Mouse (Mus musculus) embryo, embryonic 11.5 days (tissue): ENCODE data around the gene Cdkn3.
A peak's percentile ranks its signal among the peaks of the same experiment; 100 is the strongest.
"Not testable (repeated sequence)": the region's sequence is repeated elsewhere in the genome, so short reads cannot be mapped to it uniquely, and the experiment has no call there.

Experiments
- DNase-seq: peaks from one replicate; pipeline ENCODE4 v3.0.0-alpha.2; 2012; ENCODE audit warnings: low read depth, low spot score

Gene Cdkn3

DNA sequence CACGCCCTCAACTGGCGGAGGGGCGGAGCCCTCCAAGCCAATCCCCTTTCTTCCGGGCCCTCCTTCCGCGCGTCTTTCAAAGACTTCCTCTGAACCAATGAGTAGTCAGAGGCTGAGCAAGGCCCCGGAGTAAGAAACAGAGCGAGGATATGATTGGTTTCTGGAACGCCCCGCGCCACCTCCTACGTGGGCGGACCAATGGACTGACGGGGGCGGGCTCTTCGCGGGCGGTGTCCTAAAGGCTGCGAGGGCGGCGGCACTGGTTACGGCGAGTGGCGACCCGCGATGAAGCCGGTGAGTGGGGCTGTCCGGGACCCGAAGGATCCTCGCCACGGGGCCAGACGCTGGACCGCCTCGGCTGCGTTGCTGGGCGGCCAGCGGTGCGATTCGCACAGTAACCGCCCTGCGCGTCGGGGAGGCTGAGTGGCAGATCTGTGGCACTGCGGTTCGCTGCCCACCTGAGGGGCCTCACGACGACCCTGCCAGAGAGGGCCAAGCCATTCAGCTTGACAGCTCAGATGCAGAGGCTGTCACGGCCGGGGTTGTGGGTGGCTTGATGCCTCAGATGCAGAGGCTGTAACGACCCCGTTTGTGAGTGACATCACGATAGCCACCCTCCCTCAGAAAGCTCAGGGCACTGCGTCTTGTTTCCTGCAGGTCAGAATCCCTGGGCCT, at the start of gene Cdkn3:
Gene Cdkn3 (plus strand): TSS at position 187 of the 675 bp plus-strand sequence.
- DNase-seq, result peak; percentile 87

DNA sequence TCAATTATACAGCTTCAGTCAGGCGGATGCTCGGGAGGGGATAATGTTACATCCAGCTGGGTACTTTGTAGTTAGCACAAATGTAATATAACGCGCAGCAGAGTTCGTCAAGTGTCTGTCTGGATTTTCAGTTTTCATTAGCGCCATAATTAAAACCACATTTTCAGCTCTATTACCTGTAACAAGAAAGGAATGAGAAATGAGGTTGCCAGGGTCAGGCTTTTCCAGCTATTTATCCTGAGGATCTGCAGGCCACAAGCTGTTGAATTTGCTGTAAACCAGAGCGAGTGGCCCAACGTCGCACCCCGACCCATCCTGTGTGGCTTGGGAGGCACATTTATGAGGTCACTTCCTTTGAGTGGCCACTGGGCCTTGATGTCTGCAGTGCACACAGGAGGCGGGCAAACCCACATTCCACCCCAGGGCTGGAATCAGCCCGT, 41.8 kb upstream of the Cdkn3 start:
- DNase-seq, result peak; percentile 54

DNA sequence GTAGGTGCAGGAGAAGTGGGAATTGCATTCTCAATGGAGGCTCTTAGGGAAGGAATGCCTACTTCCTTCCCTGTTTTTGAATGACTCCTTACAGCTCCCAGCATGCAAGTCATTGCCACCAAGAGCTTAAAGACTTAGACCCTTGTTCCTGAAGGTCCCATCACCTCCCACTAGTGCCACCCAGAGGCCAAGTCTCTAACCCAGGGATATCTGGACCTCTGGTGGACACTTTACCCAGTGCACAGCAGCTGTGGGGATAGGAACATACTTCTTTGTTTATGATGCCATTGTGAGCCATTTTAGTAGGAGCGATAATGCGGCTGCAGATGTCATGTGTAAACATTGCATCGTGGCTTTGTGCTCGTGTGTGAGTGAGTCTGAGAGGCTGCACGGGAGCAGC, 38.3 kb upstream of the Cdkn3 start:
- DNase-seq, result no peak

DNA sequence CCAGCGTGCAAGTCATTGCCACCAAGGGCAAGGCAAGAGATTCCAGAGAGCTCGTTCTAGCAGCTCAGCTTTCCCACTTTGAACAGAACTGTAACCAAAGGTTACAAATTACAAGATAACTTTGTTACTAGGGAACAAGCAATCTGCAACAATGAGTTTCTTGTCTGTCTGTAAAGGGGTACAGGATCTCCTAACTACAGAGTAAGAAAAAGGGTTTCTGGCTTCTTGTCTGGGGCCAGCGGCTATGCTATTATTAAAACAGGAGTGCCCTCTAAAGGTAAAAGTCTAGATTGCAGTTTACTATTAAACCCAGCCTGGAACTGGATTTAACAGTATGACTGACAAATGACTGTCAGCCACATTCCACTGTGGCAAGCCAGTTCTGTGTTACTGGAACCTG, 36.5 kb upstream of the Cdkn3 start:
- DNase-seq, result peak; percentile 50

DNA sequence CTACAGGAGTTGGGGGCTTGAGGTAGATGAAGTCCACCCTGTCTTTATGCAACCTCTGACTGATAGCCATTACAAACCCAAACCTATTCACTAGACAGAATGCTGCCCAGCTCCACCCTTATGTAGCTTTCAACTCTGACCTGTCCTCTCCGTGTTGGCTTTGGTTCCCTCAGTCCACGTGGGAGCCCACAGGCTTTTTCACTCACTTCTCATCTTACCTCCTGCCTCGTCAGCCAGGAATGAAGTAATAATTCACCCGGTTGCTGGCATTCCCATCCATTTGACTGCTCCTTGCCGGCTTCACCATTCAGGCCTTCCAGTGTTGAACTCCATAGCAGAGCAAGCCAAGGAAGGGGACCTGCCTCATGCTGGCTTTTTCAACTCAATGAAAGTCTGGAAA, 35.4 kb upstream of the Cdkn3 start:
- DNase-seq, result no peak

DNA sequence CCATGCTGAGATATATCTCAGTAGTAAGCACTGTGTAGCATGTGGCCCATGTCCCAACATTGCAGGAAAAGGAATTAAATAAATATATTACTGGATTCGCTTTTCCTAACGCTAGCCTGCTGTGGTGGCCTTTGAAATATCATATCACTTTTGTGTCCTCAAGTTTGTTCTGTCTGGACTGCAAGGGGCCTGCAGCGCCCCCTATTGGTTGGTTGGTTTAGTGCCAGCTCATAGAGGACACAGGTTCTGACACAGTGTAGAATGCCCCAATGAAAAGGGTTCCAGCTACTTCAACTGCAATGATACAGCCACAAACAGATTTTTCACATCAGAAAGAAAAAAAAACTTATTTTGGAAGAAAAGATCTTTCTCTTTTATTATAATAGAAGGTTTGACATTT, 34.6 kb upstream of the Cdkn3 start:
- no peak for DNase-seq

DNA sequence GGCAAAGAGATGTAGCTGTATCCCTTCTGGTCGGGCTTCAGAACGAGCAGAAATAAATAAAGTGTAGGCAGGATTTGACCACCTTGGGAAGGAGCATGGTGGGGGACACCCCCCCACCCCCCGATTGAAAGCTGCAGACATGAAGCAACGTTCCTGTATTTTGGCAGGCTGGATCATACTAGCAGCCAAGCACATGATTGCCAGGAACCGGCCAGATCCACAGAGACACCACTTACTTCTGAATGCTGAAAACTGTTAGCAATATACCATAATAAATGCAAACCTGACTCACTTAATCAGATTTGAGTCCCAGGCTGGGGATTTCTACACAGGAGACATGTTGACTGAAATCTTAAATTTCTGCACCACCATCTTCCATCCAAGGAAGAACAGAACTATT, 26.1 kb upstream of the Cdkn3 start:
- no peak for DNase-seq

DNA sequence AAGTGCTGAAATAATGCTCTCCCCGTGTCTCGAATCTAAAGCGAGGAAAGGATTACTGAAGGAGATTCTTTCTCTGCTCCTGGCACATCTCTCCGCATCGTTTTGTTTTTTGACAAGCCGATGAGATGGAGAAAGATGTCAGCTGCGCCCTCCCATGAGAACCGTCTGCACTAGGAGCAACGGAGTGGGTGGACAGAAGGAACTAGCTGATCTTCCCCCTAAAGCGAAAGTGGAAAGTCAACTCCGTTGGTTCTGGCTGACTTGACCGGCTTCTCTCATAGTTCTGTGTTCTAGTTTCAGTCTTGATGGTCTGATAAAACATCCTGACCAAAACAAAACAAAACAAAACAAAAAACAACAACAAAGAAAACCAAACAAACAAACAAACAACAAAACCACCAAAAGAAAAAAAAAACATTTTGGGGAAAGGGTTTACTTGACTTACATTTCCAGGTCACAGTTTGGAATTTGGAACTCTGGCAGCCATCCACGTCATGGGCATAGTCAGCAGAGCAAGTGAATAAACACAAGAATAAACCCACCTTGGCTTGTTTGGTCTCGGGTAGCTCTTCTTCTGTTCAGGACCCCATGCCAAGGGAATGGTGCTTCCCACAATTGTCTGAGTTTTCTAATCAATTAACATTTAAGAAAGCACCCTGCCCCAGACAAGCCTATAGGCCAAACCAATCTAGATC, 25.4 kb upstream of the Cdkn3 start:
- DNase-seq, result no peak

DNA sequence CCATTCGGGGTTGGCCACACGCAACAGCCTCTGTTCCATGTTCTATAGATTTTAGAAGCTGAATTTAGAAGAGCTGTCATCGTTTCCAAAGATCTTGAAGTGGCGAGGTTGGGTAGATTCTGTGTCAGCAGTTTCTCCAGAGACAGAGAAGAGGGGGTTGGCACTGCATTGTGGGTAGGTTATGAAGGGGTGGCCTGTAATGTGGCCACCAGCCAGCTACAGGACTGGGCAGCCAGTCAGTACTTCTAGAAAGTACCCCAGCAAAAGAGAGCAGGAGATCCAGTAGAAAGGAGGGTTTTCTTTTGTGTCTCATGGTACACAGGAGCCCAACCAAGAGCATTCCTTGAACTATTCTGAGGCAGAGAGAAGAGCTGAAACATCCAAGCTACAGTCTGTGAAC, 24.0 kb upstream of the Cdkn3 start:
- DNase-seq, result no peak

DNA sequence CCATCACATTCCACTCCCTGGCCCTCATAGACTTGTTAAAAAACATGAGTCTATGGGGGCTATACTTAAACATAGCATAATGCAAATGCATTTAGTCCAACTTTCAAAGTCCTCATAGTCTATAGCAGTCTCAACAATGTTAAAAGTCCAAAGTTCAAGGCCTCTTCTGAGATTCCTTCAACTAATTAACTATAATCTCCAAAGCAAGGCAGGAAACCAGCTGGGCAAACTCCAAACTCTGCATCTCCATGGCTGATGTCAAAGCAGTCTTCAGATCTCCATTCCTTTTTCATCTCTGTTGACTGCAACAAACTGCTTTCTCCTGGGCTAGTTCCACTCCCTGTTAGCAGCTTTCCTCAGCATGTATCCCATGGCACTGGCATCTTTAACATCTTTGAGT, 23.0 kb upstream of the Cdkn3 start:
- not testable (repeated sequence) for DNase-seq

DNA sequence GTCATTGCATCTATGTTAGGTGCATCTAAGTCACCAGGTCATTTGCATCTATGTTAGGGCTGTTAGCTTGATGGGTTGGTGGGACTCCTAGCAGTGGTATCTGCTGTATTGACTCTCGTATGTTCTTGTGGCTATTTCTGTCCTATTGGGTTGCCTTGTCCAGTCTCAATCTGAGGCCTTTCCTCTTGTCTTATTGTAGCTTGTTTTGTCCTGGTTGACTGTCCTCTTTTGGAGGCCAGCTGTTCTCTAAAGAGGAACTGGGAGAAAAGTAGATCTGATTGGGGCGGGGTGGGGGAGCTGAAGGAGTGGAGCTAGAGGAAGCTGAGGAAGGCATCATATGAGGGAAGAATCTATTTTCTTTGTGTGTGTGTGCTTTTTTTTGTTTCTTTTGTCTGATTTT, 17.7 kb upstream of the Cdkn3 start:
- no peak for DNase-seq

DNA sequence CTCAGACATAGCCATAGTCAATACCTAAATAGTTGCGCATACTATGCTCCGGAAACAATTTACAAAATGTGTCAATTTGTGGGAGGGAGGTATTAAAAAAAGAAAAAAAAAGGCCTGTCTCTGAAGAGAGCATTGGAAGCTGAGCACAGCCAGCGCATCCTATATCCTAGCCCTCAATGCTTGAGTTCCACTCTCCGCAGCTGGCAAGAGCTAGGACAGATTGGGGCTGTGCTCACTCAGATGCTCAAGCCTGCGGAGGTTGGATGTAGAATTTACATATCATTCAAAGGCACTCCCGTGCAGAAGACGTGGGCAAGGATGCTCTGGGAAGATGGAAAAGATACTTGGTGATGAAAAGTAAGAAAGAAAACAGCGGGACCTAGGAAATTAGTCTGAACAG, 14.9 kb upstream of the Cdkn3 start:
- no peak for DNase-seq

DNA sequence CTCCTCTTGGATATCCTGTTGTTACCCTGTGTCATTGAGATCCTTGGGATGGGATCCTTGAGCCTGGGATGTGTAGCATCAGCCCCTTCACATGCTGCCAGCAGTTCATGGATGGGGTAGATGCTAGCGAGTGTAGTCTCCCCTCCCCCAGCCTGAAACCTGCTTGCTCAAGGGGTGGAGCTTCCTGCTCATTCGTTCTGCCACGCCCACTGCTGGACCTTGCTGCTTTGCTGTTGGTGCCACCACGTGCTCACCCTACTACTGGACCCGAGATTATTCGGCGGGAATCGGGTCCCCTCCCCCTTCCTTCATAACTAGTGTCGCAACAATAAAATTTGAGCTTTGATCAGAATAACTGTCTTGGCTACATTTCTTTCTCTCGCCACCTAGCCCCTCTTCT, 6.0 kb upstream of the Cdkn3 start:
- DNase-seq, result not testable (repeated sequence)

DNA sequence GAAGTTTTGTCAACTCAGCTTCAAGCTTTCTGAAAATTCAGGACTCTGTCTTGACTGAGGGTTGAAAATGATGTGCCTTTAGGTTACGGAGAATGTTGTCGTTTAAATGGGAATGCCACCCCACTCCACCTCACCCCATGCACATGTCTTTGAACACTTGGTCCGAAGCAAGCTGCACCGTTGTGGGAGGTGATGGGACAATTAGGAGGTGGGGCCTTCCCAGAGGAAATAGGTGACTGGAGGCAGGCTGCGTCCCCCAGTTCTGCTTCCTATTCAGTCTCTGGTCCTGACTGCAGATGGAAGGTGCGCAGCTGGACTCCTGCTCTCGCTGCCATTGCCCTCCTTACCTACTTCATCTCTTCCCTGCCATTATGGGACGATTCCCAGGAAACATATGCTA, 4.5 kb upstream of the Cdkn3 start:
- DNase-seq, result no peak

DNA sequence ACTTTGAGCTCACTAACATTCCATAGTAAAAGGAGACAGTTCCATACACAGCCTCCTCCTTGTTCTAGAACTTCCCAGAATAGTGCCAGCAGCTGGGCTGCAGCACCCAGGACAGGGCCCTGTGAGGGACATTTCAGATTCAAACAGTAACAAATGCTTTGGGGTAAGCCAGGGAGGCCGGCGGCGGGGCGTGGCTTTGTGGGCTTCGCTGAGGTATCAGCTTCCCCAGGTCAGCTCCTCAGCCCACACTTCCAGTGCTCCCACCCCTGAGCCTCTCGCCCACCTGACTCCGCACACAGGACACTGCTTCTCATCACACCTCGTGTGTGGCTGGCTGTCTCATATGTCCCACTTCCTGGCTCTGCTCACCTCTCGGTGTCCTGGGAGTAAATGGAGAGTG, 2.6 kb upstream of the Cdkn3 start:
- DNase-seq, result no peak

DNA sequence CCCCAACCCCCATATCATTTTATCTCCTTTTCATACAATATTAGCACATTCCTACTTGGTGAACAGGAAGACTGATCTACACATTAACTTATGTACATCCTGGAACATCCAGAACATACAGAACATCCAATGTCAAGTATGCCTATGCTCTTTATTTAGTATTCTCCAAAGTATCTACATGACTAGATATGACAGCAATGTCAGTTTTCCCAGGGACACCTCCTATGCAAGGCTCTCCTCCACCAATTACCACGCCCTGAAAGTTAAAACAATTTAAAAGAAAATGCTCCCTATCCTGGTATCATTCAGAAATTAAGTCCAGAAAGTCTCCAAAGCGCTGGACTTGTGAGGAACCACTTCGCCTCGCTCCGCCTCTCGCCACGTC, 379 bp upstream of the Cdkn3 start:
- no peak for DNase-seq

DNA sequence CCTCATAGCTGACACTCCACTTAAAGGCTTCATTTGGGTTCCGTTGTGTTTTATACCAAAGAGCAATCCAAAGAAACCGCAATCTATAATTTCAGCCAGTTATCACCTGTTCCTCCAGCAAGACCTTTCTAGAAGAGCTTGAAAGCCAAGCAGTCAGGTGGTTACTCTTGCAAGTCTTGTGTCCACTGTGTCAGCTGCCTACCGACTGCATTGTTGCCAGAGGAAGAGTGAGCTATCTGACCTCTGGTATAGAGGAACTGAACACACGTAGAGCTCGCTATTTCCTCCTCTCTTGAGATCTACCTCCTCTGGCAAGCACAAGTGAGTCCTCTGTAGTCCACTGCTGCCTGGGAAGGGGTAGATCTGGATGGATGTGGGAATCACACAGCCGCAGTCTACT, 845 bp downstream of the Cdkn3 start:
- DNase-seq, result no peak

DNA sequence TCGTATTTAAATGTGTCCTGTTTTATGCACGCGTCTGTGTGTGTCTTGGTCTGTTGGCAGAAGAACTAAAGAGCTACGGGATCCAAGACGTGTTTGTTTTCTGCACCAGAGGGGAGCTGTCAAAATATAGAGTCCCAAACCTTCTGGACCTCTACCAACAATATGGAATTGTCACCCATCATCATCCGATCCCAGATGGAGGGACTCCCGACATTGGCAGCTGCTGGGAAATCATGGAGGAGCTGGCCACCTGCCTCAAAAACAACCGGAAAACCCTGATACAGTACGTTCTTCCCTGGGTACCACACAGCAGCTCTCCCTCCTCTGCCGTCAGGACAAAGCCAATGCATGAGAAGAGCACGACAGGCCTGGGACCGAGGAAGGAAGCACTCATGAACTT, 6.8 kb downstream of the Cdkn3 start:
- no peak for DNase-seq

DNA sequence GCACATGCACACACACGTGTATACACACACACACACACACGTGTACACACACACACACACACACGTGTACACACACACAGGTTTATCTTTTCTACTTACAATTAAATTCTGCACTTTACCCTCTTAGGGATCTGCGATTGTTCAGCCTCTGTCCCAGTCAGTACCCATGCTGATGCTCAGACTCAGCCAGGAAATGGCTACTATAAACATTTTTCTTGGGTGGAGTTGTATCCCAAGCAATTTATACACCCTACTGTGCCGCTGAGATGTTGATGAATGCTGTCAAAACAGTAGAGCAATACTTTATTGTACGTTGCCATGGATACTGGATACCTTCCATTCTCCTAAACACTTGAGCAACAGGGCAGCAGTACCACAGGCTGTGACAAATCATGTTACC, 9.7 kb downstream of the Cdkn3 start:
- DNase-seq, result no peak

DNA sequence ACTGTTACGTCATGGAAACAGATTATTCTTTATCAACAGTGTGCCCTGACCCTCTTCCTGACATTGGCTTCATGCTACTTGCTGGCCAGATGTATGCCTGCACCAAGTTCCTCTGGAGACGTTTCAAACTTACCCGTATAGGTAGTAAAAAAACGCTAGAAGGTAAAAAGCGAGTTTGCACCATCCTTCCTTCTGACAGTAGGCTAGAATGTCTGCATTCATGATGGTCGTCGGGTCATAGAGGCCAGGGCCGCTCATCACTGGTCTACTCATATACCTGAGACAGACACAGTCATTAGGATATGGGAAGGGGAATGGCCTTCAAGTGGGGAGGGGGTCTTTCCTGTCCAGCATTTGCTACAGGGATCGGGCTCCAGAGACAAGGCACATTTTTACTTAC, 18.4 kb downstream of the Cdkn3 start:
- no peak for DNase-seq

DNA sequence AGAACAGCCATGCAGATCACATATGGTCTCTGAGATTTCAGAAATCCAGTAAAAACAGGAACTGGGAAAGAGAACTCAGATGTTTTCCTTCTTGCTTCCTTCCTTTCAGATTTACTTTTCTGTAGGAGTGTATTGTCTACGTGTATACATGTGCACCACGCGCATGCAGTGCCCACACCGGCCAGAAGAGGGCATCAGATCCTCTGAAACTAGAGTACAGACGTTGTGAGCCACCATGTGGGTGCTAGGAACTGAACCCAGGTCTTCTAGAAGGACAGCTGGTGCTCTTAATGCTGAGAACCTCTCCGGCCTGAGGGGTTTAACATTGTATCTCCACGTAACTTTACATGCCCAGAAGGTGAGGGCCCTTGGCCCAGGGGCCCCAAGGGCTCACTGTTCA, 18.9 kb downstream of the Cdkn3 start:
- DNase-seq, result no peak

DNA sequence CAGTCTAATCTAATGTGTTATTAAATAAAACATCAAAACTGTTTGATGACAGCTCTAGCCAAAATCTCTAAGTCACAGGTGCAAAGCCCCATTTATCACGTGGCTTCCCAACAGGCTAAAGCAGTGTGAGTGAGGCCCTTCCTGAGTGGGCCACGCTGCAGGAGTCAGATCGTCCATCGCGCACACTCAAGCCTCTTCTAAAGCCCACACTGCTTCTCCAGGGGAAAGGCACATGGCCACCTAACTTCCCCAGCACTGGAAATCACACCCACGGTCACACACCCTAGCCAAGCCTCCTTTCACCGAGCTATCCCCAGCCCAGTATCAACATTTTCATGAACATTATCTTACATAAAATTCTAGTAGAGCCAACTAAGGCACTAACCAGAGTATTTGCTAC, 20.7 kb downstream of the Cdkn3 start:
- DNase-seq, result no peak

DNA sequence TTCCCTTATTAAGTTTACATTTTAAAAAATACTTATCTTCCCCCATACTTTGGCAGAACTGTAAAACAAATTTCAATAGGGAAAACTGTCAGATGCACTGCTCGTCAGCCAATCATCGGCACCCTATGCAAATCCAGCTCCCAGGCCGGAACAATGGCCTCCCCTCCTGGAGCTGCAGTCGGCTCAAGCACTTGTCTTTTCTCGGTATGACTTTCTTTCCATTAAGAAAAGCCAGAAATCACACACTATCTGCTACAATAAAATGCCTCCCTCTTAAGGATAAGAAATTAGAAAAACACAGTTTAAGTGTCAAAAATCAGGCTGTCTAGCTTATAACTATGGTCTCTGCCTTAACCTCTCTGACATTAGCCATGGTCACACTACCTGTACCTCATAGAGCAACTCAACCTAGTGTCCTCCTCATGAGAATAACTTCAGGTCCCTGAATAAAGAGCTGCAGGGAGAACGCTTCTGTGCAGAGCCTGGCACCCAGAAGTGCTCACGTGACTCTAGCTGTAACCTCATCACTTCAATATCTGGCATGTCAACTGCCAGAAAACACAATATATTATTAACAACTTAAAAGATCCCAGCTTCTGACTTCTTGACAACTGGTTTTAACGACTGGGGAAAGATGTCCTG, 22.0 kb downstream of the Cdkn3 start:
- DNase-seq, result no peak
